Mouse (Mus musculus): ENCODE results near the gene Ntpcr. TPM values are rescaled to one million over a fixed set of nuclear protein-coding genes. Genes with fewer than 3 reads are reported as not detected.

Ntpcr gene
- polyA plus RNA-seq, 1 experiment = 27.4 TPM

GRCm38 (mm10) chr8:125792816-125793455 is 63.2 kb downstream of the Ntpcr start:
- TF ChIP-seq CTCF (IDR thresholded peaks at IDR 0.05; ENCODE audit: borderline replicate concordance, control insufficient read depth, extremely low read depth, insufficient read depth, low read length, poor library complexity) = no peak
- TF ChIP-seq POLR2A (IDR thresholded peaks at IDR 0.05; ENCODE audit: control insufficient read depth, extremely low read depth, insufficient read depth, low read length, poor library complexity) = no peak
- H3K27me3 ChIP-seq (ENCODE audit: control insufficient read depth, insufficient read depth, low read length) = no peaks in the 10 kb centered on the region
- H3K4me3 ChIP-seq (ENCODE audit: control insufficient read depth, insufficient read depth, low read length) = no peak overlapping the region
- H3K4me1 ChIP-seq (replicated peaks; ENCODE audit: control insufficient read depth, insufficient read depth, low read length) = no peaks in the 10 kb centered on the region
- WGBS = 80% methylated on average over 9 of the region's 9 CpGs
- H3K36me3 ChIP-seq (ENCODE audit: control insufficient read depth, insufficient read depth, low read length) = no peaks in the 10 kb centered on the region
- no peak for DNase-seq
- no peak overlapping the region for H3K27ac ChIP-seq (ENCODE audit: control insufficient read depth, insufficient read depth, low read length)

GRCm38 (mm10) chr8:125795341-125795740 is 65.6 kb downstream of the Ntpcr start:
- TF ChIP-seq POLR2A (IDR thresholded peaks at IDR 0.05; ENCODE audit: control insufficient read depth, extremely low read depth, insufficient read depth, low read length, poor library complexity) (no peak), CTCF (IDR thresholded peaks at IDR 0.05; ENCODE audit: borderline replicate concordance, control insufficient read depth, extremely low read depth, insufficient read depth, low read length, poor library complexity) (no peak)
- Histone ChIP-seq H3K27ac (ENCODE audit: control insufficient read depth, insufficient read depth, low read length) (no peak overlapping the region), H3K27me3 (ENCODE audit: control insufficient read depth, insufficient read depth, low read length) (no peaks in the 10 kb centered on the region), H3K36me3 (ENCODE audit: control insufficient read depth, insufficient read depth, low read length) (no peaks in the 10 kb centered on the region), H3K4me1 (replicated peaks; ENCODE audit: control insufficient read depth, insufficient read depth, low read length) (no peaks in the 10 kb centered on the region), H3K4me3 (ENCODE audit: control insufficient read depth, insufficient read depth, low read length) (no peak overlapping the region)
- 97% methylated on average over 2 of the region's 2 CpGs for WGBS
- DNase-seq = no peak

DNA sequence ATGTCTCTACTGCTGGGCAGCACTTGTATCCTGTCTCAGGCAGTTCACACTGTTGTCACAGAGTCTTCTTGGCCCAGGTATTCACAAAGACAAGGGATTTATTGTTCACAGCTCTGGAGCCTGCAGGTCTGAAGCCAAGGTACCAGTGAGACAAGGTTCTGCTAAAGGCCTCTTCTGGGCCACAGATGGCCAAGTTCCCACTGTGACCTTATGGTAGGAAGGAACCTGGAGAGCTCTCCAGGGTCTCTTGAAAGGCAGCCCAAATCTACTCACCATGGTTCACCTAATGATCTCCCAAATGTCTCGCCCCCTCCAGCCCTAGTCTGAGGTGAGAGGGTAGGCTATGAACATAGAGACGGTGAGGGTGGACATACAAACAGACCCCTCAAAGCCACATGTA is 67.2 kb downstream of the Ntpcr start:
- TF ChIP-seq POLR2A (IDR thresholded peaks at IDR 0.05; ENCODE audit: control insufficient read depth, extremely low read depth, insufficient read depth, low read length, poor library complexity) = no peak
- TF ChIP-seq CTCF (IDR thresholded peaks at IDR 0.05; ENCODE audit: borderline replicate concordance, control insufficient read depth, extremely low read depth, insufficient read depth, low read length, poor library complexity) = no peak
- no peak overlapping the region for H3K27ac ChIP-seq (ENCODE audit: control insufficient read depth, insufficient read depth, low read length)
- no peaks in the 10 kb centered on the region for H3K4me1 ChIP-seq (replicated peaks; ENCODE audit: control insufficient read depth, insufficient read depth, low read length)
- WGBS = 97% methylated on average over 2 of the region's 2 CpGs
- no peaks in the 10 kb centered on the region for H3K36me3 ChIP-seq (ENCODE audit: control insufficient read depth, insufficient read depth, low read length)
- H3K4me3 ChIP-seq (ENCODE audit: control insufficient read depth, insufficient read depth, low read length) = no peak overlapping the region
- no peaks in the 10 kb centered on the region for H3K27me3 ChIP-seq (ENCODE audit: control insufficient read depth, insufficient read depth, low read length)
- DNase-seq = no peak

Other genes starting within 250 kb of the Ntpcr start
- gene Sipa1l2, start 160.2 kb upstream of the Ntpcr start, polyA plus RNA-seq (2012; rRNA removed) = 10.9 and 11.7 TPM in 2 replicates
- gene Map10, start 60.1 kb upstream of the Ntpcr start, polyA plus RNA-seq (2012; rRNA removed) = 1.5 and 2.5 TPM in 2 replicates
- gene Pcnx2, start 168.4 kb downstream of the Ntpcr start, polyA plus RNA-seq (2012; rRNA removed) = 0.19 and 0.34 TPM in 2 replicates
- gene Map3k21, start 180.5 kb downstream of the Ntpcr start, polyA plus RNA-seq (2012; rRNA removed) = 0.03 TPM in 2 replicates